Mouse (Mus musculus): ENCODE measurements around the gene Fads2. TPM values are rescaled to one million over a fixed set of nuclear protein-coding genes. Genes with fewer than 3 reads are reported as not detected.
"Not testable (repeated sequence)": the region's sequence is repeated elsewhere in the genome, so short reads cannot be mapped to it uniquely, and the experiment has no call there.

Fads2 gene
- total RNA-seq (2021): 1 to 10 TPM; 5.2 to 5.5 TPM
- long read RNA-seq, experiment 1, transcript Fads2-201 (12 exons, 3,150 nt): major isoform, 5 of 7 reads
- long read RNA-seq, experiment 1, partial matches to known transcripts: 0 of 7 reads
- long read RNA-seq, experiment 1, other reads (novel, unspliced or antisense): 2 of 7 reads
- long read RNA-seq, experiment 2, partial matches to known transcripts: 0 of 4 reads
- long read RNA-seq, experiment 2, other reads (novel, unspliced or antisense): 2 of 4 reads

GRCm38 (mm10) chr19:10101341-10102053 lies at the start of gene Fads2:
Gene Fads2, minus strand, starts transcription at chr19:10101746.
- peak; percentile 84 to 91 for DNase-seq

- peak; percentile 31 to 49 for DNase-seq
These were observed 47.6 kb upstream of the Fads2 start for GRCm38 (mm10) chr19:10149189-10149588.

- peak; percentile 34 to 59 for DNase-seq
These were observed 47.0 kb upstream of the Fads2 start for GRCm38 (mm10) chr19:10148555-10148954.

GRCm38 (mm10) chr19:10144464-10144863 lies 42.9 kb upstream of the Fads2 start:
- DNase-seq: no peak

- DNase-seq: no peak
These were observed 42.1 kb upstream of the Fads2 start for GRCm38 (mm10) chr19:10143667-10144066.

GRCm38 (mm10) chr19:10139736-10140135 lies 38.2 kb upstream of the Fads2 start:
- DNase-seq: peak; percentile 17 to 18

GRCm38 (mm10) chr19:10137423-10137822 lies 35.9 kb upstream of the Fads2 start:
- DNase-seq: peak; percentile 50 to 51

- DNase-seq: peak; percentile 84 to 85
These were observed 33.1 kb upstream of the Fads2 start for GRCm38 (mm10) chr19:10134692-10135091.

GRCm38 (mm10) chr19:10129547-10129946 lies 28.0 kb upstream of the Fads2 start:
- DNase-seq: not testable (repeated sequence)

GRCm38 (mm10) chr19:10126479-10127250 lies 25.1 kb upstream of the Fads2 start:
- DNase-seq: no peak

GRCm38 (mm10) chr19:10123892-10124634 lies 22.5 kb upstream of the Fads2 start:
- no peak for DNase-seq

- no peak for DNase-seq
These were observed 20.6 kb upstream of the Fads2 start for GRCm38 (mm10) chr19:10122021-10122631.

GRCm38 (mm10) chr19:10116641-10117040 lies 15.1 kb upstream of the Fads2 start:
- no peak for DNase-seq

GRCm38 (mm10) chr19:10115373-10116158 lies 14.0 kb upstream of the Fads2 start:
- no peak for DNase-seq

- DNase-seq: no peak
These were observed 11.4 kb upstream of the Fads2 start for GRCm38 (mm10) chr19:10112956-10113355.

GRCm38 (mm10) chr19:10108666-10109065 lies 7.1 kb upstream of the Fads2 start:
- DNase-seq: no peak

GRCm38 (mm10) chr19:10108129-10108528 lies 6.6 kb upstream of the Fads2 start:
- no peak for DNase-seq

- no peak for DNase-seq
These were observed 5.6 kb upstream of the Fads2 start for GRCm38 (mm10) chr19:10107051-10107611.

GRCm38 (mm10) chr19:10106634-10107033 lies 5.1 kb upstream of the Fads2 start:
- DNase-seq: no peak

GRCm38 (mm10) chr19:10105034-10105493 lies 3.5 kb upstream of the Fads2 start:
- no peak for DNase-seq
